Mouse (Mus musculus) megakaryocyte, embryonic 14.5 days (primary cell): ENCODE results near the gene Dph3. TPM values are rescaled to one million over a fixed set of nuclear protein-coding genes. Genes with fewer than 3 reads are reported as not detected.
"Not testable (repeated sequence)": the region's sequence is repeated elsewhere in the genome, so short reads cannot be mapped to it uniquely, and the experiment has no call there.

Source experiments
- H3K27me3 ChIP-seq: replicated peaks from 2 replicates; pipeline ENCODE3; 2012; ENCODE audit warnings: inconsistent platforms
- H3K36me3 ChIP-seq: replicated peaks from 2 replicates; pipeline ENCODE3; 2012; ENCODE audit warnings: low read length, inconsistent platforms, mixed read lengths
- H3K4me1 ChIP-seq: 2 replicates; pipeline ENCODE4 v1.6.1; 2012; ENCODE audit warnings: inconsistent platforms
- H3K4me3 ChIP-seq: replicated peaks from 2 replicates; pipeline ENCODE3; 2012; ENCODE audit warnings: moderate library complexity, mild to moderate bottlenecking, inconsistent platforms
- H3K9me3 ChIP-seq: 2 replicates; pipeline ENCODE4 v1.6.1; 2012; ENCODE audit warnings: inconsistent platforms
- FLI1 ChIP-seq: IDR thresholded peaks from 2 replicates; pipeline ENCODE4 v1.6.1; 2012; ENCODE audit warnings: low read length, inconsistent platforms, mixed read lengths
- GATA1 ChIP-seq: IDR thresholded peaks from 3 replicates; pipeline ENCODE4 v1.6.1; 2012; ENCODE audit warnings: mixed read lengths, low read length, inconsistent platforms, borderline replicate concordance
- polyA plus RNA-seq: library from polyadenylated mRNA; stranded (reverse); fragments of >175 nt; gene quantifications from 2 replicates; pipeline ENCODE4 v1.2.3, GENCODE M21; 2012; ENCODE audit warnings: low replicate concordance; ENCODE audit not compliant: insufficient read depth

Gene Dph3
- polyA plus RNA-seq, 1 experiment, result 27.8 TPM

DNA sequence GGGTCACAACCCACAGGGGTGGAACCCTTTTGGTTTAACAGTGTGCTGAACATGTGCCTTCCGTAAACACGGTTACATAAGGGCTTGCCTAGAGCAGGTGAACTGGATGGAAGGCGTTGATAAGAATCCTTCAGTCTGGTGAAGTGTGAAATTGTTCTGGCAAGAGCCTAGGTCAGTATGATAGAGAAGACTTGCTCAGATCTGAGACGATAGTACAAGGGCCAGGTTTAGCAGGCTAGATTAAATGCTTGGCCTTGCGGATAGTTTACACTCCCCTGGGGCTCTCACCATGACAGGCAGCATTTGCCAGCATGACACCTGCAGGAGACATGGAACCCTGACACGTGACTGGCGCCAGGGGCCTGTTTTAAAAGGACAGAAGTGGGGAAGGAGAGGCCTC lies 20.1 kb upstream of the Dph3 start:
- H3K27me3 ChIP-seq, result peaks cover 2% of the 10 kb centered on the region
- H3K9me3 ChIP-seq, result no peaks in the 10 kb centered on the region
- H3K4me3 ChIP-seq, result no peak overlapping the region
- 0 out of 2 replicates have a peak, but pooled peaks cover 3% of the 10 kb centered on the region for H3K4me1 ChIP-seq
- TF ChIP-seq FLI1 (no peak), GATA1 (no peak)
- H3K36me3 ChIP-seq, result peaks cover 40% of the 10 kb centered on the region

DNA sequence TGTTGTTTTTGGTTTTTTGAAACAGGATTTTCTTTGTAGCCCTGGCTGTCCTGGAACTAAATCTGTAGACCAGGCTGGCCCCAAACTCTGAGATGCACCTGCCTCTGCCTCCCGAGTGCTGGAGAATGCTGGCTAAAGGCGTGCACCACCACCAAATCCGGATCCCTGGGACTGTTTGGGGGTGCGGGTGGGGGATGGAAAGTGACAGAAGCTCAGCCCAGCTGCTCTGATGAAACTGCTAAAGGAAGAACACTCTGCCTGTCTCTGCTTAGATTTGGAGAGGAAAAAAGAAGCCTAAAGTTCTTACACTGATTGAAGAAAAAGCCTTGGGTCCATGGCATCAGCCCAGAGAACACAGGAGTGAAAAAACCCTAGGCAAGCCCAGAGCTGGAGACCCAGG lies 18.0 kb upstream of the Dph3 start:
- peaks cover 9% of the 10 kb centered on the region; the same call in 1 of the 2 replicates for H3K9me3 ChIP-seq
- no peak overlapping the region for H3K4me3 ChIP-seq
- no peaks in the 10 kb centered on the region for H3K4me1 ChIP-seq
- peaks cover 61% of the 10 kb centered on the region for H3K36me3 ChIP-seq
- H3K27me3 ChIP-seq, result no peaks in the 10 kb centered on the region
- TF ChIP-seq GATA1, result no peak
- no peak for TF ChIP-seq FLI1

GRCm38 (mm10) chr14:32098951-32099350 lies 13.4 kb upstream of the Dph3 start:
- Histone ChIP-seq H3K36me3 (peaks cover 98% of the 10 kb centered on the region), H3K4me3 (no peak overlapping the region), H3K27me3 (no peaks in the 10 kb centered on the region), H3K9me3 (peaks cover 9% of the 10 kb centered on the region; the same call in 1 of the 2 replicates), H3K4me1 (peaks cover 3% of the 10 kb centered on the region; the same call in 1 of the 2 replicates)
- no peak for TF ChIP-seq FLI1
- TF ChIP-seq GATA1, result no peak

DNA sequence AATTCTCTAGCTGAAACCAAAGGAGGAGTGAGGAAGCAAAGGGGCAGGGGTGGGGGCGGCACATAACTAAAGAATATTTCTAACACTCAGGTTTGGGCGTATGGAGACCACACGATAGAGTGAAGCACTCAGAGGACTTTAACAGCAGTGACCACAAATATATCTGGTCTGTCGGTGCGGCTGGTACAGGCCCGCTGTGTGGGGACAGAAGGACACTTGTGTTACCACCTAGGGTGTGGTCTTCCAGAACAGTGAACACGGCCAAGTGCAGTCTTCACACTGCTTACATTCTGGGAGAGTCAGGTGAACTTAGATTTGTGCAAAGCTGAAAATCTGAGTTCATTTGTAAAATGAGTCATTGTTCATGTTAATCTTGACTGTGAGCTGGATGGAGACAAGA lies 12.2 kb upstream of the Dph3 start:
- Histone ChIP-seq H3K36me3 (peaks cover 98% of the 10 kb centered on the region), H3K4me3 (no peak overlapping the region), H3K9me3 (peaks cover 9% of the 10 kb centered on the region; the same call in 1 of the 2 replicates), H3K27me3 (no peaks in the 10 kb centered on the region), H3K4me1 (peaks cover 13% of the 10 kb centered on the region)
- TF ChIP-seq GATA1 (no peak), FLI1 (no peak)

GRCm38 (mm10) chr14:32096740-32097139 lies 11.2 kb upstream of the Dph3 start:
- peaks cover 13% of the 10 kb centered on the region for H3K4me1 ChIP-seq
- H3K4me3 ChIP-seq, result no peak overlapping the region
- peaks cover 9% of the 10 kb centered on the region; the same call in 1 of the 2 replicates for H3K9me3 ChIP-seq
- no peaks in the 10 kb centered on the region for H3K27me3 ChIP-seq
- no peak for TF ChIP-seq GATA1
- H3K36me3 ChIP-seq, result peaks cover 98% of the 10 kb centered on the region

GRCm38 (mm10) chr14:32095646-32096045 lies 10.1 kb upstream of the Dph3 start:
- Histone ChIP-seq H3K4me1 (peaks cover 20% of the 10 kb centered on the region), H3K4me3 (no peak overlapping the region), H3K9me3 (peaks cover 9% of the 10 kb centered on the region; the same call in 1 of the 2 replicates), H3K27me3 (no peaks in the 10 kb centered on the region), H3K36me3 (peaks cover 99% of the 10 kb centered on the region)
- no peak for TF ChIP-seq FLI1

GRCm38 (mm10) chr14:32093500-32094117 lies 8.1 kb upstream of the Dph3 start:
- Histone ChIP-seq H3K4me3 (peak overlapping the region; percentile 31), H3K36me3 (peaks cover 90% of the 10 kb centered on the region), H3K4me1 (peaks cover 40% of the 10 kb centered on the region), H3K27me3 (no peaks in the 10 kb centered on the region), H3K9me3 (no peaks in the 10 kb centered on the region)
- TF ChIP-seq FLI1 (no peak), GATA1 (no peak)

DNA sequence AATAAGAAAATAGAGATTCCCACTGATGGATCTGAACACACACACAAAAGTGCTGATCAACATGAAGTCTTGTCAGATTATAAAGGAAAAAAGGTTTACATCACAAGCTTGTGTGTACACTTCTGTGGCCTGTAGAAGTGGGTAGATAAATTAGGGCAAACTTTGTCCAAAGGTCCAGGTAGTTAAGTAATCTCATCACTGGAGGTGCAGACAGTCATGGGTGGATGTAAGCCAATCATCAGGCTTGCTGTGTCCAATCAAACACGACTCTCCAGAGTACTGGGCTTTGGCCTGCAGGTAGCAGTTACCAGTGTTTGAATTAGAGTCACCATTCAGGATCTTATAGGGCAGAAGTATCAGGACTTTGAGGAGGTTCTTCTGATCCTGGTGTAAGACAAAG lies 7.5 kb upstream of the Dph3 start:
- Histone ChIP-seq H3K9me3 (no peaks in the 10 kb centered on the region), H3K36me3 (peaks cover 86% of the 10 kb centered on the region), H3K4me1 (peaks cover 43% of the 10 kb centered on the region), H3K27me3 (no peaks in the 10 kb centered on the region), H3K4me3 (no peak overlapping the region)
- no peak for TF ChIP-seq GATA1
- no peak for TF ChIP-seq FLI1

GRCm38 (mm10) chr14:32091704-32092103 lies 6.2 kb upstream of the Dph3 start:
- Histone ChIP-seq H3K27me3 (no peaks in the 10 kb centered on the region), H3K9me3 (no peaks in the 10 kb centered on the region), H3K36me3 (peaks cover 73% of the 10 kb centered on the region), H3K4me3 (no peak overlapping the region), H3K4me1 (peaks cover 51% of the 10 kb centered on the region)
- TF ChIP-seq FLI1, result no peak
- no peak for TF ChIP-seq GATA1

DNA sequence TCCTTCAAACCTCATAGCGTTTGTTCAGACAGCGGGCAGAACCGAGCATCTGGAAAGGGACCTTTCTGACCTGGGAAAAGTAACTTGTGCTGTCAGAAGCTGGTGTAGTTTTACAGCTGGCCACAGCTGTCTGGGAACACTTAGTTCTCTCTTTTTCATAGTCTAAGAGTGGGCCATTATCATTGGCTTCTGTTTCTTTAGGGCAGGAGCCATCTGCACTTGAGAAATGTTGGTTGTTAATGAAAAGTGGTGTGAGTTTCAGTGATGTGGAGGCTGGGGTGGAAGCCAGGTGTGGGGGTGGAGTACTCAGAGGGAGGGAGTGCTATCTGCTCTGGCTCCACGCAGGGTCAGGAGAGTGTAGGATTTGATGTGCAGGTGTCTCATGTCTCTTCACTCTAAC lies 5.6 kb upstream of the Dph3 start:
- Histone ChIP-seq H3K36me3 (peaks cover 68% of the 10 kb centered on the region), H3K9me3 (no peaks in the 10 kb centered on the region), H3K4me3 (no peak overlapping the region), H3K27me3 (no peaks in the 10 kb centered on the region), H3K4me1 (peaks cover 56% of the 10 kb centered on the region)
- TF ChIP-seq GATA1, result no peak
- TF ChIP-seq FLI1, result no peak

DNA sequence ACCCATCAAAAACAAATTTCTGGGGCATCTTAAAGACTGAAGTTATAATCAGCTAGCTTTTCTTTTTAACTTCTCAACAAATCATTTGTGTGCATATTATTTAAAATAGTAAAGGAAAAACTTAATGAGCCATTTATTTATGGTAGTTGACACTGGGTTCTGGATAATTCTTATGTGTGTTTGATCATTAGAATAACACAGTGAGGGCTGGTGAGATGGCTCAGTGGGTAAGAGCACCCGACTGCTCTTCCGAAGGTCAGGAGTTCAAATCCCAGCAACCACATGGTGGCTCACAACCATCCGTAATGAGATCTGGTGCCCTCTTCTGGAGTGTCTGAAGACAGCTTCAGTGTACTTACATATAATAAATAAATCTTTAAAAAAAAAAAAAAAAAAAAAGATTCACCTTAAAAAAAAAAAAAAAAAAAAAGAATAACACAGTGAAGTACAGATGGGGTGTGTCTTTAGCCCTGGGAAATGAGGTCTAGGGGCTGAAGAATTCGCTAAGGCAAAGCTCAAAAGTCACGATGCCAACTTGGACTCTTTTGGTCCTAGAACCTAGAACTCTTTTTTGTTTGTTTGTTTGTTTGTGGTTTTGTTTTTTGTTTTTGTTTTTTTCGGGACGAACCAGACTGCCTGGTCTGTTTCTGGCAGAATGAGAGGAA lies 2.2 kb upstream of the Dph3 start:
- H3K36me3 ChIP-seq, result peaks cover 43% of the 10 kb centered on the region
- H3K4me1 ChIP-seq, result peaks cover 53% of the 10 kb centered on the region
- not testable (repeated sequence) for H3K4me3 ChIP-seq, H3K9me3 ChIP-seq, H3K27me3 ChIP-seq
